Mouse (Mus musculus) heart, embryonic 15.5 days (tissue): ENCODE results near the gene Maneal. TPM values are rescaled to one million over a fixed set of nuclear protein-coding genes. Genes with fewer than 3 reads are reported as not detected.

Experiments
- ATAC-seq: fragments of 200-750 bp; cut with Nextera tagmentation; replicated peaks from 2 replicates; pipeline ENCODE4 v1.8.0; 2017; ENCODE audit warnings: low read depth, moderate TSS enrichment; ENCODE audit not compliant: insufficient number of reproducible peaks, insufficient read depth, low FRiP score
- H3K27ac ChIP-seq: fragments of 300-500 bp; sonication (generic); 2 replicates; pipeline ENCODE4 v1.5.1; 2015; ENCODE audit warnings: mild to moderate bottlenecking, inconsistent platforms
- H3K27me3 ChIP-seq: fragments of 300-500 bp; sonication (generic); 2 replicates; pipeline ENCODE4 v1.6.1; 2015; ENCODE audit warnings: inconsistent platforms
- H3K36me3 ChIP-seq: fragments of 300-500 bp; sonication (generic); 2 replicates; pipeline ENCODE4 v1.6.1; 2015; ENCODE audit warnings: mild to moderate bottlenecking, inconsistent platforms
- H3K4me1 ChIP-seq: fragments of 300-500 bp; sonication (generic); replicated peaks from 2 replicates; pipeline ENCODE4 v1.6.1; 2015; ENCODE audit warnings: inconsistent platforms
- H3K4me2 ChIP-seq: fragments of 300-500 bp; sonication (generic); 2 replicates; pipeline ENCODE4 v1.6.1; 2015; ENCODE audit warnings: inconsistent platforms, mild to moderate bottlenecking, moderate library complexity
- H3K4me3 ChIP-seq: fragments of 300-500 bp; sonication (generic); 2 replicates; pipeline ENCODE4 v1.5.1; 2015; ENCODE audit warnings: mild to moderate bottlenecking, inconsistent platforms
- H3K9ac ChIP-seq: fragments of 300-500 bp; sonication (generic); 2 replicates; pipeline ENCODE4 v1.6.1; 2015; ENCODE audit warnings: mild to moderate bottlenecking, inconsistent platforms
- H3K9me3 ChIP-seq: fragments of 300-500 bp; sonication (generic); replicated peaks from 2 replicates; pipeline ENCODE4 v1.6.1; 2016; ENCODE audit warnings: inconsistent platforms
- WGBS: fragments of 180-500 bp; shearing (Covaris S2); methylation state at CpG from one replicate; pipeline ENCODE4 v1.1.7; 2015; ENCODE audit warnings: mixed read lengths; 5-methylcytosine and 5-hydroxymethylcytosine counted together
- polyA plus RNA-seq: library from polyadenylated mRNA; unstranded; fragments of >200 nt; fragmentation: Nextera tagmentation; extraction: Ambion mirVana; gene quantifications from 2 replicates; pipeline ENCODE4 v1.2.1, GENCODE M21; 2015

Gene Maneal
- polyA plus RNA-seq, 1 experiment from 2014 or later, result not detected

- Histone ChIP-seq H3K4me3 (peak overlapping the region; percentile 31; the same call in 1 of the 2 replicates), H3K4me2 (no peak overlapping the region)
- 0 out of 2 replicates have a peak, but pooled peaks have one; percentile 15 for ATAC-seq
These were observed 20.3 kb upstream of the Maneal start for GRCm38 (mm10) chr4:124882151-124882729.

GRCm38 (mm10) chr4:124881341-124881908, 19.5 kb upstream of the Maneal start:
- 1% methylated on average over 37 of the region's 37 CpGs for WGBS
- ATAC-seq, result peak; percentile 36; the same call in 1 of the 2 replicates
- H3K4me2 ChIP-seq, result peak overlapping the region; percentile 51

More at GRCm38 (mm10) chr4:124882151-124882729, 20.3 kb upstream of the Maneal start:
- Histone ChIP-seq H3K36me3 (no peaks in the 10 kb centered on the region), H3K4me1 (peaks cover 10% of the 10 kb centered on the region), H3K9ac (no peak overlapping the region), H3K9me3 (no peaks in the 10 kb centered on the region), H3K27me3 (peaks cover 80% of the 10 kb centered on the region), H3K27ac (no peak overlapping the region)
- under 1% methylated on average over 30 of the region's 37 CpGs for WGBS

GRCm38 (mm10) chr4:124880599-124880998, 18.6 kb upstream of the Maneal start, which contains the start of gene Epha10:
Gene Epha10, plus strand, starts transcription at chr4:124880899.
- no peaks in the 10 kb centered on the region for H3K36me3 ChIP-seq

More at GRCm38 (mm10) chr4:124881341-124881908, 19.5 kb upstream of the Maneal start:
- Histone ChIP-seq H3K27me3 (peaks cover 75% of the 10 kb centered on the region), H3K9ac (no peak overlapping the region), H3K27ac (no peak overlapping the region), H3K9me3 (no peaks in the 10 kb centered on the region), H3K36me3 (no peaks in the 10 kb centered on the region), H3K4me3 (peak overlapping the region; percentile 31), H3K4me1 (peaks cover 10% of the 10 kb centered on the region)

GRCm38 (mm10) chr4:124872719-124873118, 10.7 kb upstream of the Maneal start:
- Histone ChIP-seq H3K9ac (no peak overlapping the region), H3K4me2 (no peak overlapping the region), H3K4me3 (no peak overlapping the region), H3K27ac (no peak overlapping the region), H3K27me3 (no peaks in the 10 kb centered on the region), H3K36me3 (no peaks in the 10 kb centered on the region), H3K4me1 (no peaks in the 10 kb centered on the region), H3K9me3 (peaks cover 3% of the 10 kb centered on the region; the same call in 1 of the 2 replicates)
- ATAC-seq, result no peak
- 87% methylated on average over 1 of the region's 1 CpGs for WGBS

More at GRCm38 (mm10) chr4:124880599-124880998, 18.6 kb upstream of the Maneal start, which contains the start of gene Epha10:
- Histone ChIP-seq H3K4me3 (peak within 1 kb of the TSS; percentile 31), H3K27ac (no peak within 1 kb of the TSS), H3K9ac (no peak within 1 kb of the TSS), H3K27me3 (peaks cover 67% of the 10 kb centered on the region), H3K9me3 (no peaks in the 10 kb centered on the region), H3K4me2 (peak within 1 kb of the TSS; percentile 51), H3K4me1 (peaks cover 10% of the 10 kb centered on the region)
- ATAC-seq, result no peak
- 8% methylated on average over 11 of the region's 11 CpGs for WGBS

GRCm38 (mm10) chr4:124860446-124860845, 1.5 kb downstream of the Maneal start:
- H3K27ac ChIP-seq, result no peak overlapping the region
- H3K4me3 ChIP-seq, result no peak overlapping the region
- peaks cover 6% of the 10 kb centered on the region; the same call in 1 of the 2 replicates for H3K36me3 ChIP-seq
- H3K27me3 ChIP-seq, result peaks cover 35% of the 10 kb centered on the region
- no peak overlapping the region for H3K9ac ChIP-seq
- H3K4me2 ChIP-seq, result no peak overlapping the region
- no peaks in the 10 kb centered on the region for H3K9me3 ChIP-seq
- 1% methylated on average over 7 of the region's 7 CpGs for WGBS
- H3K4me1 ChIP-seq, result peaks cover 13% of the 10 kb centered on the region
- ATAC-seq, result 0 out of 2 replicates have a peak, but pooled peaks have one; percentile 16

GRCm38 (mm10) chr4:124858370-124858769, 3.6 kb downstream of the Maneal start:
- no peak for ATAC-seq
- no peak overlapping the region for H3K27ac ChIP-seq
- 50% methylated on average over 5 of the region's 5 CpGs for WGBS

GRCm38 (mm10) chr4:124856294-124856693, 5.7 kb downstream of the Maneal start:
- Histone ChIP-seq H3K4me1 (peaks cover 14% of the 10 kb centered on the region), H3K27ac (no peak overlapping the region), H3K4me3 (no peak overlapping the region), H3K9me3 (no peaks in the 10 kb centered on the region), H3K36me3 (peaks cover 19% of the 10 kb centered on the region; the same call in 1 of the 2 replicates), H3K9ac (no peak overlapping the region), H3K27me3 (peaks cover 8% of the 10 kb centered on the region), H3K4me2 (no peak overlapping the region)
- ATAC-seq, result no peak
- WGBS, result 90% methylated on average over 8 of the region's 8 CpGs

More at GRCm38 (mm10) chr4:124858370-124858769, 3.6 kb downstream of the Maneal start:
- no peak overlapping the region for H3K4me2 ChIP-seq
- H3K36me3 ChIP-seq, result peaks cover 17% of the 10 kb centered on the region; the same call in 1 of the 2 replicates
- no peak overlapping the region for H3K4me3 ChIP-seq
- peaks cover 13% of the 10 kb centered on the region for H3K4me1 ChIP-seq
- no peaks in the 10 kb centered on the region for H3K9me3 ChIP-seq
- H3K9ac ChIP-seq, result no peak overlapping the region
- peaks cover 29% of the 10 kb centered on the region for H3K27me3 ChIP-seq

- Histone ChIP-seq H3K9me3 (no peaks in the 10 kb centered on the region), H3K4me2 (peak within 1 kb of the TSS; percentile 82), H3K27me3 (no peaks in the 10 kb centered on the region), H3K9ac (peak within 1 kb of the TSS; percentile 83), H3K4me3 (peak within 1 kb of the TSS; percentile 80), H3K27ac (peak within 1 kb of the TSS; percentile 89), H3K4me1 (peaks cover 24% of the 10 kb centered on the region), H3K36me3 (peaks cover 19% of the 10 kb centered on the region; the same call in 1 of the 2 replicates)
- WGBS, result under 1% methylated on average over 74 of the region's 75 CpGs
- peak; percentile 66 for ATAC-seq
These were observed 10.9 kb downstream of the Maneal start, which contains the start of gene 1110065P20Rik for GRCm38 (mm10) chr4:124850933-124851658. Gene 1110065P20Rik, minus strand, starts transcription at chr4:124851196.

- peak; percentile 91 for ATAC-seq
- peaks cover 24% of the 10 kb centered on the region for H3K4me1 ChIP-seq
- WGBS, result under 1% methylated on average over 80 of the region's 90 CpGs
These were observed 11.6 kb downstream of the Maneal start, which contains the start of gene Yrdc for GRCm38 (mm10) chr4:124850261-124850913. Gene Yrdc, plus strand, starts transcription at chr4:124850679.

GRCm38 (mm10) chr4:124849631-124850260, 12.2 kb downstream of the Maneal start:
- peak overlapping the region; percentile 82 for H3K4me2 ChIP-seq
- peak; percentile 15; the same call in 1 of the 2 replicates for ATAC-seq
- H3K9me3 ChIP-seq, result no peaks in the 10 kb centered on the region
- H3K4me1 ChIP-seq, result peaks cover 24% of the 10 kb centered on the region
- H3K4me3 ChIP-seq, result peak overlapping the region; percentile 80
- peak overlapping the region; percentile 83 for H3K9ac ChIP-seq
- WGBS, result 2% methylated on average over 24 of the region's 24 CpGs
- peaks cover 10% of the 10 kb centered on the region; the same call in 1 of the 2 replicates for H3K36me3 ChIP-seq
- peak overlapping the region; percentile 89 for H3K27ac ChIP-seq
- H3K27me3 ChIP-seq, result no peaks in the 10 kb centered on the region

More at GRCm38 (mm10) chr4:124850261-124850913, 11.6 kb downstream of the Maneal start, which contains the start of gene Yrdc:
- Histone ChIP-seq H3K4me3 (peak within 1 kb of the TSS; percentile 80), H3K27me3 (no peaks in the 10 kb centered on the region), H3K36me3 (peaks cover 13% of the 10 kb centered on the region; the same call in 1 of the 2 replicates), H3K4me2 (peak within 1 kb of the TSS; percentile 82), H3K27ac (peak within 1 kb of the TSS; percentile 89), H3K9ac (peak within 1 kb of the TSS; percentile 83), H3K9me3 (no peaks in the 10 kb centered on the region)
